Mouse (Mus musculus): ENCODE data around the gene Dlgap4.

DNA sequence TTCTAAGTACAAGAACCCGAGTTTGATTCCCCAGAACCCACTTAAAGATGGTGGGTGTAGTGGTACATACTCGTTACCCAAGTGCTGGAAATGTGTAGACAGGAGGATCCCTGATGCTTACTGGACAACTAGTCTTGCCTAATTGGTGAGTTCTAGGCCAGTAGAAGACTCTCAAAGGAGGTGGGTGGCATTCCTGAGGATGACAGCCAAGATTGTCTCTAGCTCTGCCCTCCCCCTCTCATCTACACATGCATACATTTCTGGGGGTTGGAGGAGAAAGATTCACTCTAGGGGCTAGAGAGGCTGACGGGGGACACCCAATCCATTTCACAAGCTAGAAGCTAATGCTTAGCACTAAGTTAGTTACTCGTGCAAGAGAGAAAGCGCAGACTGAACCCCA lies 33.4 kb downstream of the Dlgap4 start:
- TF ChIP-seq POLR2A (IDR thresholded peaks at IDR 0.05; ENCODE audit: control insufficient read depth, extremely low read depth, insufficient read depth, low read length, poor library complexity) (no peak), CTCF (IDR thresholded peaks at IDR 0.05; ENCODE audit: borderline replicate concordance, control insufficient read depth, extremely low read depth, insufficient read depth, low read length, poor library complexity) (no peak)

Measured in thymus, adult 2 months (tissue).